In genomic region chr7:59080109-59080508, GRCm38 (mm10) we compare ENCODE assay signal across 10 mouse cellular contexts.
A peak's percentile ranks its signal among the peaks of the same experiment; 100 is the strongest.
DNase-seq lines count a peak whose midpoint lies in the region; TF ChIP-seq lines count a peak whose summit lies in the region.
"Had no signal": no experiment of that assay in that cellular context is flagged by ENCODE, and none has a peak within 500 bp of the region (broad histone marks: within the 10 kb centered on the region; RNA-seq: fewer than 3 reads in every experiment).

No protein-coding gene starts in this region.

- WGBS in limb, embryonic 10.5 days: 73% methylated on average over 7 of the region's 7 CpGs

- no peak for TF ChIP-seq POLR2A in brain, embryonic 14.5 days (IDR thresholded peaks at IDR 0.05; ENCODE audit: borderline replicate concordance, extremely low read depth, insufficient read depth, insufficient read length, poor library complexity, severe bottlenecking)

- intact Hi-C loops in gastrocnemius, adult 2 months (cut with DNase I): no loop called here

- H3K27me3 ChIP-seq in limb, embryonic 10.5 days (ENCODE audit: low read depth, poor library complexity, severe bottlenecking): no peaks in the 10 kb centered on the region
- H3K27me3 ChIP-seq: heart, embryonic 13.5 days had no signal

- H3K4me1 ChIP-seq in limb, embryonic 10.5 days: no peaks in the 10 kb centered on the region
- H3K4me1 ChIP-seq: heart, embryonic 13.5 days had no signal

- H3K9me3 ChIP-seq in limb, embryonic 10.5 days (replicated peaks): no peaks in the 10 kb centered on the region

- DNase-seq in gastrocnemius, adult 2 months: no peak
- no peak for DNase-seq in gastrocnemius, adult 8-10 months (ENCODE audit: low spot score in 2 of 2)
- DNase-seq in 3T3-L1 (ENCODE audit: low read depth, low spot score): peak; percentile 65
- peak; percentile 82 for DNase-seq in brain, embryonic 14.5 days (ENCODE audit: low read depth)
- DNase-seq in layer of hippocampus, adult 18-20 months (ENCODE audit: low spot score in 2 of 2): peak; percentile 0 to 70
- DNase-seq in retina, postnatal 1 day: peak; percentile 18
- no peak for DNase-seq in limb, embryonic 10.5 days (ENCODE audit: low spot score)
- no peak for DNase-seq in adrenal gland, adult 2 months

- H3K4me3 ChIP-seq in gastrocnemius, adult 2 months: no peak overlapping the region
- no peak overlapping the region for H3K4me3 ChIP-seq in limb, embryonic 10.5 days
- H3K4me3 ChIP-seq: heart, embryonic 13.5 days had no signal

- peak; percentile 67 for TF ChIP-seq CTCF in gastrocnemius, adult 2 months (IDR thresholded peaks at IDR 0.05)
- peak; percentile 61; the same call in 1 of the 2 replicates for TF ChIP-seq CTCF in brain, embryonic 14.5 days (IDR thresholded peaks at IDR 0.05; ENCODE audit: borderline replicate concordance, extremely low read depth, insufficient read depth, insufficient read length)

- H3K36me3 ChIP-seq in limb, embryonic 10.5 days: no peaks in the 10 kb centered on the region
- H3K36me3 ChIP-seq: heart, embryonic 13.5 days had no signal

- H3K27ac ChIP-seq in gastrocnemius, adult 2 months: no peak overlapping the region
- H3K27ac ChIP-seq in limb, embryonic 10.5 days: no peak overlapping the region
- H3K27ac ChIP-seq: heart, embryonic 13.5 days; macrophage had no signal

Comparison
In these comparisons a context has a peak if more than half of its experiments do, and no peak if none do; other contexts are left out.
1. DNase-seq: peak in 3T3-L1 (single experiment), brain, embryonic 14.5 days (single experiment), layer of hippocampus, adult 18-20 months (2 of 2) and retina, postnatal 1 day (single experiment); none in gastrocnemius, adult 2 months (single experiment), gastrocnemius, adult 8-10 months (0 of 2), limb, embryonic 10.5 days (single experiment) and adrenal gland, adult 2 months (single experiment).